Mouse (Mus musculus) kidney, adult 2 months (tissue): ENCODE measurements around the gene Palm. TPM values are rescaled to one million over a fixed set of nuclear protein-coding genes. Genes with fewer than 3 reads are reported as not detected.

Source experiments
- DNase-seq: peaks from one replicate; pipeline ENCODE4 v3.0.0; 2021
- H3K27ac ChIP-seq: fragments of 200-500 bp; 2 replicates; pipeline ENCODE4 v1.5.1; 2012; ENCODE audit warnings: low read depth, low read length, control low read depth, inconsistent platforms; ENCODE audit not compliant: insufficient read depth
- H3K27me3 ChIP-seq: fragments of 200-500 bp; replicated peaks from 2 replicates; pipeline ENCODE4 v1.6.1; 2012; ENCODE audit warnings: mild to moderate bottlenecking, moderate library complexity, low read length, inconsistent platforms; ENCODE audit not compliant: control insufficient read depth, insufficient read depth
- H3K36me3 ChIP-seq: fragments of 200-500 bp; 2 replicates; pipeline ENCODE4 v1.6.1; 2012; ENCODE audit warnings: mild to moderate bottlenecking, moderate library complexity, low read length, inconsistent platforms; ENCODE audit not compliant: control insufficient read depth, insufficient read depth
- H3K4me1 ChIP-seq: fragments of 200-500 bp; 2 replicates; pipeline ENCODE4 v1.6.1; 2011; ENCODE audit warnings: low read length; ENCODE audit not compliant: control insufficient read depth, insufficient read depth
- H3K4me3 ChIP-seq: fragments of 200-500 bp; 2 replicates; pipeline ENCODE4 v1.5.1; 2011; ENCODE audit warnings: mild to moderate bottlenecking, low read depth, low read length, control low read depth; ENCODE audit not compliant: insufficient read depth
- CTCF ChIP-seq: fragments of 200-500 bp; conservative IDR thresholded peaks from 2 replicates; pipeline ENCODE4 v1.5.1; 2011; ENCODE audit warnings: low read depth, mild to moderate bottlenecking, control low read depth, low read length, moderate library complexity, mixed read lengths; ENCODE audit not compliant: insufficient read depth, insufficient read length
- POLR2A ChIP-seq: fragments of 200-500 bp; IDR thresholded peaks from one replicate; pipeline ENCODE4 v1.6.1; 2011; ENCODE audit warnings: low read depth, low read length, control low read depth
- WGBS: fragments of 180-500 bp; shearing (Covaris S2); methylation state at CpG from one replicate; pipeline ENCODE4 v1.1.7; 2018; 5-methylcytosine and 5-hydroxymethylcytosine counted together
- polyA plus RNA-seq: library from polyadenylated mRNA; depleted of rRNA; stranded (reverse); fragments of >200 nt; gene quantifications from 2 replicates; pipeline ENCODE4 v1.2.3, GENCODE M21; 2012

Palm gene
- polyA plus RNA-seq, 1 experiment = 110 TPM

DNA sequence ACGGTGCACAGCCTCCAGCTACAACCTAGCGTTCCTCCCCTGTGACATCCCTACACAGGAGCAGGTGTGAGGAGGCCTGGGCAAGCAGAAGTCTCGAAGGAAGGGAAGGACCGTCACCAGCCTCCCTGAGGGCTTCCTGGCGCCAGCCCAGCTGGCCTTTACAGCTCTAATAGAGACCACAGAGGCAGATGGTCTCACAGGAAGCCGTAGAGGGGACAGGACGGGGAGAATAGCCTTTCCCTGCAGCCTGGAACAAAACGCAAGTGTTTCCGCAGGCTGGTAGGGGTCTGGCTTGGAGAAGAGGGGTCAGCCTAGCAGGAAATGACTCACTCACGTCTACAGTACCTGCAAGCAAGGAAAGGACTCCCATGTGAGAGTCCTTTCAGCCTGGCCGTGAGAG, 14.5 kb downstream of the Palm start:
- no peaks in the 10 kb centered on the region; the same call in 1 of the 2 replicates for H3K36me3 ChIP-seq
- peak overlapping the region; percentile 15 for H3K27ac ChIP-seq
- H3K27me3 ChIP-seq = no peaks in the 10 kb centered on the region
- peaks cover 8% of the 10 kb centered on the region for H3K4me1 ChIP-seq
- DNase-seq = peak; percentile 83
- TF ChIP-seq POLR2A = no peak
- TF ChIP-seq CTCF = no peak
- 69% methylated on average over 11 of the region's 11 CpGs for WGBS
- no peak overlapping the region for H3K4me3 ChIP-seq

- 0 out of 2 replicates have a peak overlapping the region, but pooled peaks have one; percentile 3 for H3K27ac ChIP-seq
- H3K27me3 ChIP-seq = no peaks in the 10 kb centered on the region
- 70% methylated on average over 11 of the region's 11 CpGs for WGBS
- no peaks in the 10 kb centered on the region; the same call in 1 of the 2 replicates for H3K36me3 ChIP-seq
- peak; percentile 75 for DNase-seq
- H3K4me1 ChIP-seq = peaks cover 4% of the 10 kb centered on the region; the same call in 1 of the 2 replicates
- H3K4me3 ChIP-seq = no peak overlapping the region
- TF ChIP-seq CTCF = no peak
- TF ChIP-seq POLR2A = no peak
Measured at GRCm38 (mm10) chr10:79808728-79809127, 15.4 kb downstream of the Palm start.

- TF ChIP-seq CTCF = peak; percentile 96
- TF ChIP-seq POLR2A = no peak
- H3K36me3 ChIP-seq = no peaks in the 10 kb centered on the region; the same call in 1 of the 2 replicates
- no peak overlapping the region for H3K4me3 ChIP-seq
- H3K4me1 ChIP-seq = peaks cover 28% of the 10 kb centered on the region
- no peak overlapping the region for H3K27ac ChIP-seq
- peak; percentile 90 for DNase-seq
- H3K27me3 ChIP-seq = no peaks in the 10 kb centered on the region
- WGBS = 26% methylated on average over 15 of the region's 15 CpGs
Measured at GRCm38 (mm10) chr10:79811736-79812637, 18.6 kb downstream of the Palm start.

DNA sequence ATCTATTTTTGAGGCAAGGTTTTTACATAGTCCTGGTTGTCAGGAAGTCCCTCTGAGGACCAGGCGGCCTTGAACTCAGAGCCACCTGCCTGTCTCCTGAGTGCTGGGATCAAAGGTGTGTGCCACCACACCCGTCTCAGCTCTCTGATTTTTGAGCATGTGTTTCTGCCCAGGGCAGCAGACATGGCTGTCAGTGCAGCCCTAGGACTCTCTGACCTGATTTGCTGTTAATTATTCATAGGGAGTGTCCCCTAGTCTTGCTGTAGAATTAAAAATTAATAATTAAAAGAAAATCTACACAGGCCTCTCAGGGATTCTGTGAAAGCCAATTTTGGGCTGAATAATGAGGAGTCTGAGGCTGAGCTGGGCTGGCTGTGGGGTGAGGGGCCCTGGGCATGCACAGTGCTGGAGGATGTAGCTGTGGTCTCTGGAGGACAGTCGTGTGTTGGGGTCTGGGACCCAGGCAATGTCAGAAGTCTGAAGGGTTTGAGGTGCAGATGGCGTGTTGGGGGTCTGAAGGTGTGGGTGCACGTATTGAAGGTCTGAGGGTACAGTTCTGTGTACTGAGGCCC, 21.0 kb downstream of the Palm start:
- WGBS = 35% methylated on average over 5 of the region's 5 CpGs
- Histone ChIP-seq H3K27ac (peak overlapping the region; percentile 92), H3K27me3 (no peaks in the 10 kb centered on the region), H3K4me3 (no peak overlapping the region), H3K36me3 (no peaks in the 10 kb centered on the region; the same call in 1 of the 2 replicates), H3K4me1 (peaks cover 28% of the 10 kb centered on the region)
- TF ChIP-seq CTCF = no peak
- TF ChIP-seq POLR2A = no peak
- peak; percentile 91 for DNase-seq

DNA sequence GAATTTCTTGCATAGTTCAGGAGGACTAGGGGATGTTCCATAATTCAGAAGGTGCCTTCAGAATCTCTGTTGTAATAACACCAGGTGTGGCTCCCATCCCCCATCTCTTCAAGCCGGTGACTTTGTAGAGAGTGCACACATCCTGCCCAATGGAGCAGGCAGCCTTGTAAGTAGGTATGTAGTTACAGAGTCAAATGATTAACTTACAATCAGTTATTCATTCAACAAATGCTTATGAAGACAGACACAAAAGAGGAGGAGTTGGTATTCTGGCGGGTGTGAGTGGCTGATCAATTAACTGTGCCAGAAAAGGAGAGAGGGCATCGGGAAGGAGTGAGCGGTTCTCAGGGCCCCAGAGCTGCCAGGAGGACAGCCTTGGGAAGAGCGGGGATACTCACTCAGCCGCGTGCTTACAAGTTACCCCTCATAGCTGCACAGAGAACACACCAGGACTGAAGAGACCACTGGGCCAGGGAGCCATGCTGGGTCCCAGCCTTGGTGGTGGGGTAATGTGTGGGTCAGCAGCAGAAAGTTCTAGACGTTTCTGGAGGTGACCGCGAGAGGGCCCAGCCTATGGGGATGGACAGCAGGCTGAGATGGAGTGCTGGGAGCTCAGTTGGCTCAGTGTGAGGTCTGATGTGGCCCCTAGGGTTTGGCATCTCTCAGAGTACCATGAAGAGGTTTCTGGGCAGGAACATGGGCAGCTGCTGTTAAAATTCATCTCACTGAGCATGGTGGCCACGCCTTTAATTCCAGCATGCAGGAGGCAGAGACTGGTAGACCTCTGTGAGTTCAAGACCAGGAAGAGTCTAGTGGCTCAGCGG, 22.5 kb downstream of the Palm start:
- Histone ChIP-seq H3K36me3 (no peaks in the 10 kb centered on the region; the same call in 1 of the 2 replicates), H3K27me3 (no peaks in the 10 kb centered on the region), H3K27ac (peak overlapping the region; percentile 85), H3K4me1 (peaks cover 32% of the 10 kb centered on the region), H3K4me3 (no peak overlapping the region)
- 37% methylated on average over 12 of the region's 12 CpGs for WGBS
- peak; percentile 92 for DNase-seq
- TF ChIP-seq CTCF (no peak), POLR2A (peak; percentile 23)

GRCm38 (mm10) chr10:79817111-79817510, 23.7 kb downstream of the Palm start:
- Histone ChIP-seq H3K4me1 (peaks cover 41% of the 10 kb centered on the region), H3K27ac (no peak overlapping the region), H3K4me3 (no peak overlapping the region), H3K36me3 (no peaks in the 10 kb centered on the region; the same call in 1 of the 2 replicates), H3K27me3 (no peaks in the 10 kb centered on the region)
- DNase-seq = no peak
- WGBS = 46% methylated on average over 2 of the region's 2 CpGs
- TF ChIP-seq POLR2A (no peak), CTCF (peak; percentile 27)
